Mouse (Mus musculus) spleen, adult 2 months (tissue): ENCODE results near the gene Stx1b. TPM values are rescaled to one million over a fixed set of nuclear protein-coding genes. Genes with fewer than 3 reads are reported as not detected.

Experiments used
- DNase-seq, 2 experiments: peaks; one replicate each; pipeline versions ENCODE4 v3.0.0 to v3.0.0-alpha.2; 2012 to 2021; ENCODE audit warnings: low spot score in 2 of 2, low read depth in 1 of 2
- H3K27ac ChIP-seq: fragments of 200-500 bp; 2 replicates; pipeline ENCODE4 v1.5.1; 2012; ENCODE audit warnings: low read length, inconsistent platforms; ENCODE audit not compliant: insufficient read depth
- H3K27me3 ChIP-seq: fragments of 200-500 bp; 2 replicates; pipeline ENCODE4 v1.6.1; 2012; ENCODE audit warnings: mild to moderate bottlenecking, moderate library complexity, low read length, inconsistent platforms; ENCODE audit not compliant: control insufficient read depth, insufficient read depth
- H3K36me3 ChIP-seq: fragments of 200-500 bp; 2 replicates; pipeline ENCODE4 v1.6.1; 2012; ENCODE audit warnings: mild to moderate bottlenecking, low read length, inconsistent platforms; ENCODE audit not compliant: control insufficient read depth, insufficient read depth
- H3K4me1 ChIP-seq: fragments of 200-500 bp; 2 replicates; pipeline ENCODE4 v1.6.1; 2011; ENCODE audit warnings: inconsistent platforms; ENCODE audit not compliant: control insufficient read depth, insufficient read depth, insufficient read length
- H3K4me3 ChIP-seq: fragments of 200-500 bp; 2 replicates; pipeline ENCODE4 v1.5.1; 2011; ENCODE audit warnings: mild to moderate bottlenecking, inconsistent platforms; ENCODE audit not compliant: insufficient read depth, insufficient read length; ENCODE audit errors: extremely low read depth
- CTCF ChIP-seq: fragments of 200-500 bp; IDR thresholded peaks from 2 replicates; pipeline ENCODE4 v1.5.1; 2011; ENCODE audit warnings: mild to moderate bottlenecking, inconsistent platforms; ENCODE audit not compliant: insufficient read depth, insufficient read length, insufficient replicate concordance; ENCODE audit errors: extremely low read depth
- POLR2A ChIP-seq: fragments of 200-500 bp; IDR thresholded peaks from 2 replicates; pipeline ENCODE4 v1.6.1; 2011; ENCODE audit warnings: low read depth, low read length, inconsistent platforms
- WGBS: fragments of 180-500 bp; shearing (Covaris S2); methylation state at CpG from one replicate; pipeline ENCODE4 v1.1.7; 2018; 5-methylcytosine and 5-hydroxymethylcytosine counted together
- polyA plus RNA-seq: library from polyadenylated mRNA; depleted of rRNA; stranded (reverse); fragments of >200 nt; gene quantifications from 2 replicates; pipeline ENCODE4 v1.2.3, GENCODE M21; 2012

The Stx1b gene
- polyA plus RNA-seq, 1 experiment = 1.4 TPM

GRCm38 (mm10) chr7:127815954-127816821 lies 8.2 kb downstream of the Stx1b start:
- Histone ChIP-seq H3K4me1 (no peaks in the 10 kb centered on the region), H3K4me3 (no peak overlapping the region), H3K36me3 (no peaks in the 10 kb centered on the region), H3K27me3 (no peaks in the 10 kb centered on the region), H3K27ac (no peak overlapping the region)
- no peak for TF ChIP-seq CTCF
- no peak for TF ChIP-seq POLR2A
- no peak for DNase-seq
- WGBS = 38% methylated on average over 15 of the region's 15 CpGs

GRCm38 (mm10) chr7:127815116-127815665 lies 9.2 kb downstream of the Stx1b start:
- no peaks in the 10 kb centered on the region for H3K36me3 ChIP-seq

GRCm38 (mm10) chr7:127814241-127814921 lies 10.0 kb downstream of the Stx1b start:
- H3K4me1 ChIP-seq = no peaks in the 10 kb centered on the region
- no peak overlapping the region for H3K4me3 ChIP-seq
- peak overlapping the region; percentile 16; the same call in 1 of the 2 replicates for H3K27ac ChIP-seq
- no peaks in the 10 kb centered on the region for H3K36me3 ChIP-seq
- no peak for TF ChIP-seq CTCF
- TF ChIP-seq POLR2A = no peak
- no peaks in the 10 kb centered on the region for H3K27me3 ChIP-seq
- 86% methylated on average over 19 of the region's 19 CpGs for WGBS
- no peak for DNase-seq

More at GRCm38 (mm10) chr7:127815116-127815665, 9.2 kb downstream of the Stx1b start:
- H3K4me3 ChIP-seq = no peak overlapping the region
- H3K27ac ChIP-seq = no peak overlapping the region
- H3K4me1 ChIP-seq = no peaks in the 10 kb centered on the region
- TF ChIP-seq CTCF (no peak), POLR2A (no peak)
- 94% methylated on average over 15 of the region's 15 CpGs for WGBS
- H3K27me3 ChIP-seq = no peaks in the 10 kb centered on the region
- DNase-seq = no peak

GRCm38 (mm10) chr7:127813821-127814220 lies 10.5 kb downstream of the Stx1b start:
- TF ChIP-seq CTCF (no peak), POLR2A (no peak)
- H3K27me3 ChIP-seq = no peaks in the 10 kb centered on the region
- no peaks in the 10 kb centered on the region for H3K36me3 ChIP-seq
- DNase-seq = no peak
- no peaks in the 10 kb centered on the region for H3K4me1 ChIP-seq
- 75% methylated on average over 4 of the region's 4 CpGs for WGBS
- no peak overlapping the region for H3K4me3 ChIP-seq
- peak overlapping the region; percentile 16; the same call in 1 of the 2 replicates for H3K27ac ChIP-seq

DNA sequence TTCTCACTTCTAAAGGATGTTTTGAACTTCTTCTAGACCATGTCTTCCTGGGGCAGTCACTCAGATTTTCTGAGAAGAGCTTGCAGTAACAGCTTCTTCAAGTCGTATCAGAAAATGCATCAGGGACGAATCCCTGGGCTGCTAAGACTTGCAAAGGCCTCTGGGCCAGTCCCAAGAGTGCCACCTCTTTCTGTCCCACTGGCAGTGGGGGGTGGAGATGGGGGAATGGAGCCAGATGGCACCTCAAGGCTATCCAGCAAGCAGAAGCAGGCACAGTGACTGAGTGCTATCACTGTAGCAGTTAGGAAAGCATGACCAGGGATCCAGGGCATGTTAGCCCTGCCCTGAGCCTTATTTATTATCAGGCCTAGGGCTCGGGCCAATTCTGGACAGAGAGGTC lies 12.1 kb downstream of the Stx1b start:
- no peak for DNase-seq
- H3K27ac ChIP-seq = no peak overlapping the region
- no peak overlapping the region for H3K4me3 ChIP-seq
- H3K27me3 ChIP-seq = no peaks in the 10 kb centered on the region
- 77% methylated on average over 3 of the region's 3 CpGs for WGBS
- H3K4me1 ChIP-seq = no peaks in the 10 kb centered on the region
- no peaks in the 10 kb centered on the region for H3K36me3 ChIP-seq
- TF ChIP-seq CTCF = no peak
- no peak for TF ChIP-seq POLR2A

GRCm38 (mm10) chr7:127811240-127811639 lies 13.1 kb downstream of the Stx1b start:
- TF ChIP-seq POLR2A = no peak
- no peak for TF ChIP-seq CTCF
- H3K27ac ChIP-seq = no peak overlapping the region
- no peaks in the 10 kb centered on the region for H3K4me1 ChIP-seq
- no peaks in the 10 kb centered on the region for H3K27me3 ChIP-seq
- no peaks in the 10 kb centered on the region for H3K36me3 ChIP-seq
- no peak overlapping the region for H3K4me3 ChIP-seq
- no peak for DNase-seq
- 89% methylated on average over 4 of the region's 4 CpGs for WGBS
